Mouse (Mus musculus) kidney, embryonic 14.5 days (tissue): ENCODE measurements around the gene Pin4. TPM values are rescaled to one million over a fixed set of nuclear protein-coding genes. Genes with fewer than 3 reads are reported as not detected.

ENCODE experiments used
- ATAC-seq: fragments of 200-750 bp; cut with Nextera tagmentation; 2 replicates; pipeline ENCODE4 v1.8.0; 2017; ENCODE audit warnings: moderate number of reproducible peaks, mild to moderate bottlenecking, moderate TSS enrichment, moderate library complexity; ENCODE audit not compliant: low FRiP score, low TSS enrichment
- H3K27ac ChIP-seq: fragments of 300-500 bp; sonication (generic); 2 replicates; pipeline ENCODE4 v1.5.1; 2014; ENCODE audit warnings: low read depth, mild to moderate bottlenecking, low read length, moderate library complexity, mixed read lengths
- H3K27me3 ChIP-seq: fragments of 300-500 bp; sonication (generic); 2 replicates; pipeline ENCODE4 v1.6.1; 2014; ENCODE audit warnings: mild to moderate bottlenecking, low read length; ENCODE audit not compliant: control insufficient read depth, insufficient read depth
- H3K36me3 ChIP-seq: fragments of 300-500 bp; sonication (generic); 2 replicates; pipeline ENCODE4 v1.6.1; 2014; ENCODE audit warnings: low read length, mixed read lengths; ENCODE audit not compliant: control insufficient read depth, insufficient read depth
- H3K4me1 ChIP-seq: fragments of 300-500 bp; sonication (generic); 2 replicates; pipeline ENCODE4 v1.6.1; 2014; ENCODE audit warnings: low read length, mixed read lengths; ENCODE audit not compliant: control insufficient read depth, insufficient read depth
- H3K4me2 ChIP-seq: fragments of 300-500 bp; sonication (generic); replicated peaks from 2 replicates; pipeline ENCODE4 v1.6.1; 2014; ENCODE audit warnings: low read depth, mild to moderate bottlenecking, low read length
- H3K4me3 ChIP-seq: fragments of 300-500 bp; sonication (generic); 2 replicates; pipeline ENCODE4 v1.5.1; 2014; ENCODE audit warnings: mild to moderate bottlenecking, low read length
- H3K9ac ChIP-seq: fragments of 300-500 bp; sonication (generic); 2 replicates; pipeline ENCODE4 v1.6.1; 2014; ENCODE audit warnings: low read depth, mild to moderate bottlenecking, low read length, moderate library complexity
- H3K9me3 ChIP-seq: fragments of 300-500 bp; sonication (generic); 2 replicates; pipeline ENCODE4 v1.6.1; 2016; ENCODE audit warnings: low read length; ENCODE audit not compliant: control insufficient read depth
- WGBS: fragments of 180-500 bp; shearing (Covaris S2); extraction: QIAGEN DNeasy Blood & Tissue Kit; methylation state at CpG from one replicate; pipeline ENCODE4 v1.1.7; 2014; 5-methylcytosine and 5-hydroxymethylcytosine counted together
- polyA plus RNA-seq: library from polyadenylated mRNA; unstranded; fragments of >200 nt; fragmentation: Nextera tagmentation; extraction: Ambion mirVana; gene quantifications from 2 replicates; pipeline ENCODE4 v1.2.1, GENCODE M21; 2014

The Pin4 gene
- 73.2 and 103 TPM in 2 replicates for polyA plus RNA-seq

- Histone ChIP-seq H3K4me3 (peak within 1 kb of the TSS; percentile 60), H3K9ac (peak within 1 kb of the TSS; percentile 74), H3K27me3 (no peaks in the 10 kb centered on the region), H3K27ac (no peak within 1 kb of the TSS), H3K36me3 (no peaks in the 10 kb centered on the region), H3K4me2 (peak within 1 kb of the TSS; percentile 60), H3K9me3 (no peaks in the 10 kb centered on the region), H3K4me1 (no peaks in the 10 kb centered on the region)
- ATAC-seq: peak; percentile 100
- WGBS: 25% methylated on average over 30 of the region's 30 CpGs
Measured at GRCm38 (mm10) chrX:102119042-102119864, at the start of gene Pin4. Gene Pin4 (plus strand): TSS chrX:102119447.

- H3K9ac ChIP-seq: peak within 1 kb of the TSS; percentile 40
- ATAC-seq: peak; percentile 91
- WGBS: 21% methylated on average over 59 of the region's 61 CpGs
Measured at GRCm38 (mm10) chrX:102070591-102071471, 48.4 kb upstream of the Pin4 start, which contains the start of gene Rtl5. Gene Rtl5 (minus strand): TSS chrX:102071304.

GRCm38 (mm10) chrX:102071517-102071916 is 47.7 kb upstream of the Pin4 start:
- H3K27me3 ChIP-seq: no peaks in the 10 kb centered on the region

More at GRCm38 (mm10) chrX:102070591-102071471, 48.4 kb upstream of the Pin4 start, which contains the start of gene Rtl5:
- Histone ChIP-seq H3K9me3 (no peaks in the 10 kb centered on the region), H3K27me3 (no peaks in the 10 kb centered on the region), H3K36me3 (no peaks in the 10 kb centered on the region), H3K4me3 (peak within 1 kb of the TSS; percentile 42), H3K27ac (peak within 1 kb of the TSS; percentile 71; the same call in 1 of the 2 replicates), H3K4me2 (peak within 1 kb of the TSS; percentile 61), H3K4me1 (no peaks in the 10 kb centered on the region; the same call in 1 of the 2 replicates)

GRCm38 (mm10) chrX:102073605-102074325 is 45.5 kb upstream of the Pin4 start:
- H3K4me1 ChIP-seq: no peaks in the 10 kb centered on the region; the same call in 1 of the 2 replicates
- WGBS: 84% methylated on average over 14 of the region's 14 CpGs
- no peak for ATAC-seq

More at GRCm38 (mm10) chrX:102071517-102071916, 47.7 kb upstream of the Pin4 start:
- peak; percentile 11; the same call in 1 of the 2 replicates for ATAC-seq
- WGBS: 20% methylated on average over 2 of the region's 2 CpGs
- Histone ChIP-seq H3K4me3 (peak overlapping the region; percentile 42), H3K9ac (no peak overlapping the region), H3K27ac (no peak overlapping the region), H3K4me1 (no peaks in the 10 kb centered on the region; the same call in 1 of the 2 replicates), H3K4me2 (peak overlapping the region; percentile 61), H3K9me3 (no peaks in the 10 kb centered on the region), H3K36me3 (no peaks in the 10 kb centered on the region)

GRCm38 (mm10) chrX:102074435-102074834 is 44.8 kb upstream of the Pin4 start:
- Histone ChIP-seq H3K27ac (no peak overlapping the region), H3K4me3 (no peak overlapping the region), H3K27me3 (no peaks in the 10 kb centered on the region), H3K9ac (no peak overlapping the region), H3K4me1 (no peaks in the 10 kb centered on the region; the same call in 1 of the 2 replicates), H3K36me3 (no peaks in the 10 kb centered on the region; the same call in 1 of the 2 replicates), H3K4me2 (no peak overlapping the region), H3K9me3 (no peaks in the 10 kb centered on the region)
- WGBS: 75% methylated on average over 5 of the region's 5 CpGs
- no peak for ATAC-seq

More at GRCm38 (mm10) chrX:102073605-102074325, 45.5 kb upstream of the Pin4 start:
- no peak overlapping the region for H3K27ac ChIP-seq
- no peak overlapping the region for H3K9ac ChIP-seq
- H3K4me3 ChIP-seq: no peak overlapping the region
- no peak overlapping the region for H3K4me2 ChIP-seq
- no peaks in the 10 kb centered on the region for H3K9me3 ChIP-seq
- H3K36me3 ChIP-seq: no peaks in the 10 kb centered on the region; the same call in 1 of the 2 replicates
- H3K27me3 ChIP-seq: no peaks in the 10 kb centered on the region

GRCm38 (mm10) chrX:102075158-102075557 is 44.1 kb upstream of the Pin4 start:
- no peak overlapping the region for H3K4me3 ChIP-seq
- no peaks in the 10 kb centered on the region for H3K9me3 ChIP-seq
- WGBS: 69% methylated on average over 4 of the region's 4 CpGs
- H3K27ac ChIP-seq: no peak overlapping the region
- no peaks in the 10 kb centered on the region for H3K27me3 ChIP-seq
- H3K9ac ChIP-seq: no peak overlapping the region
- no peak for ATAC-seq
- H3K36me3 ChIP-seq: no peaks in the 10 kb centered on the region; the same call in 1 of the 2 replicates
- H3K4me2 ChIP-seq: no peak overlapping the region
- no peaks in the 10 kb centered on the region; the same call in 1 of the 2 replicates for H3K4me1 ChIP-seq

- Histone ChIP-seq H3K27ac (no peak overlapping the region), H3K9me3 (no peaks in the 10 kb centered on the region), H3K36me3 (no peaks in the 10 kb centered on the region; the same call in 1 of the 2 replicates), H3K9ac (no peak overlapping the region), H3K4me2 (no peak overlapping the region), H3K4me1 (0 out of 2 replicates have a peak, but pooled peaks cover 4% of the 10 kb centered on the region), H3K4me3 (no peak overlapping the region), H3K27me3 (no peaks in the 10 kb centered on the region)
- no peak for ATAC-seq
- WGBS: 79% methylated on average over 7 of the region's 7 CpGs
Measured at GRCm38 (mm10) chrX:102076886-102077765, 42.1 kb upstream of the Pin4 start.
